Mouse (Mus musculus) WW6 (cell line): ENCODE data around the gene Nid1.

ENCODE experiments used
- DNase-seq: peaks from one replicate; pipeline ENCODE4 v3.0.0-alpha.2; 2013; ENCODE audit warnings: low read depth, low spot score

The Nid1 gene

GRCm38 (mm10) chr13:13489861-13490260, 52.5 kb downstream of the Nid1 start:
- no peak for DNase-seq

GRCm38 (mm10) chr13:13492151-13492550, 54.8 kb downstream of the Nid1 start:
- no peak for DNase-seq

- no peak for DNase-seq
These were observed 56.2 kb downstream of the Nid1 start for GRCm38 (mm10) chr13:13493517-13493916.

GRCm38 (mm10) chr13:13498022-13498421, 60.7 kb downstream of the Nid1 start:
- DNase-seq, result no peak

GRCm38 (mm10) chr13:13502406-13502805, 65.1 kb downstream of the Nid1 start:
- DNase-seq, result no peak

GRCm38 (mm10) chr13:13503695-13504386, 66.5 kb downstream of the Nid1 start:
- DNase-seq, result no peak

GRCm38 (mm10) chr13:13505063-13505462, 67.7 kb downstream of the Nid1 start:
- no peak for DNase-seq

- no peak for DNase-seq
These were observed 69.2 kb downstream of the Nid1 start for GRCm38 (mm10) chr13:13506556-13506955.

- DNase-seq, result no peak
These were observed 77.5 kb downstream of the Nid1 start for GRCm38 (mm10) chr13:13514861-13515260.

- DNase-seq, result peak; percentile 53
These were observed 79.2 kb downstream of the Nid1 start for GRCm38 (mm10) chr13:13516376-13517225.

GRCm38 (mm10) chr13:13518114-13518513, 80.8 kb downstream of the Nid1 start:
- DNase-seq, result no peak

GRCm38 (mm10) chr13:13520436-13520835, 83.1 kb downstream of the Nid1 start:
- no peak for DNase-seq

- no peak for DNase-seq
These were observed 86.6 kb downstream of the Nid1 start for GRCm38 (mm10) chr13:13523625-13524584.

GRCm38 (mm10) chr13:13525205-13525604, 87.9 kb downstream of the Nid1 start:
- no peak for DNase-seq

GRCm38 (mm10) chr13:13525877-13526276, 88.5 kb downstream of the Nid1 start:
- DNase-seq, result no peak

GRCm38 (mm10) chr13:13529115-13529542, 91.8 kb downstream of the Nid1 start:
- no peak for DNase-seq

- DNase-seq, result no peak
These were observed 93.6 kb downstream of the Nid1 start for GRCm38 (mm10) chr13:13530913-13531312.

GRCm38 (mm10) chr13:13531923-13532322, 94.6 kb downstream of the Nid1 start:
- DNase-seq, result no peak

- no peak for DNase-seq
These were observed 99.2 kb downstream of the Nid1 start for GRCm38 (mm10) chr13:13536555-13536954.

- no peak for DNase-seq
These were observed 100.1 kb downstream of the Nid1 start for GRCm38 (mm10) chr13:13537272-13538015.
